Mouse (Mus musculus): ENCODE results near the gene Olfm1.

DNA sequence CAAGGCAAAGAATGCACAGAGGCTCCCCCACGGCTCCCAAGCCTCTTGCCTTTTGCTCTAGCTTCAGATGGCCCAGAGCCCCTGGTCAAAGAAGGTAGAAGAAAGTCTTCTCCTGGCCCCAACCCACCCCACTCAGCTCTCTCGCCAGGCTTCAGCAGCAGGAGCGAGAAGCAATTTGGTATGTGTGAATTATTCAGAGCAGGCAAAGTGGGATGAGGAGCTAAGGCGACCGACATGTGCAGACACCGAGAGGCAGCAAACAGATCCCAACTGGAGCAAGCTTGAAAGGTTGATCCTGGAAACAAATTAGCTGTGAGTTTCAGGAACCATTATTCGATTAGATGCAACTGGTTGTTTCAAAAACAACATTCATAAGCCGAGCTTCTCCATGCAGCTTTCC lies 46.8 kb downstream of the Olfm1 start:
- TF ChIP-seq CTCF (IDR thresholded peaks at IDR 0.05; ENCODE audit: insufficient read depth, low read depth, low read length): no peak
- no peak for TF ChIP-seq POLR2A (IDR thresholded peaks at IDR 0.05; ENCODE audit: insufficient read depth, low read depth, low read length)
